Mouse (Mus musculus) erythroblast, embryonic 14.5 days (primary cell): ENCODE data around the gene Atg14.

Source experiments
- GATA1 ChIP-seq: IDR thresholded peaks from 2 replicates; pipeline ENCODE4 v1.6.1; 2012; ENCODE audit warnings: low read length, inconsistent platforms, mixed read lengths
- TAL1 ChIP-seq: IDR thresholded peaks from 3 replicates; pipeline ENCODE4 v1.6.1; 2012; ENCODE audit warnings: low read length, inconsistent platforms, mixed read lengths

GRCm38 (mm10) chr14:47589444-47589843 is 19.0 kb upstream of the Atg14 start:
- TF ChIP-seq GATA1 (no peak), TAL1 (no peak)
